Comparison of ENCODE assay signal across 19 mouse cellular contexts in genomic region chr10:90770403-90770955, GRCm38 (mm10).
DNase-seq lines count a peak whose midpoint lies in the region; ATAC-seq lines count a peak whose summit lies in the region.
"Had no signal": no experiment of that assay in that cellular context is flagged by ENCODE, and none has a peak within 500 bp of the region (broad histone marks: within the 10 kb centered on the region; RNA-seq: fewer than 3 reads in every experiment).

No protein-coding gene starts in this region.

- H3K27me3 ChIP-seq in hindbrain, embryonic 13.5 days: no peaks in the 10 kb centered on the region
- H3K27me3 ChIP-seq in hindbrain, embryonic 10.5 days (ENCODE audit: insufficient read depth, poor library complexity, severe bottlenecking): peaks cover 8% of the 10 kb centered on the region; the same call in 1 of the 2 replicates
- no peaks in the 10 kb centered on the region for H3K27me3 ChIP-seq in midbrain, embryonic 13.5 days
- H3K27me3 ChIP-seq: neural tube, embryonic 12.5 days had no signal

- ATAC-seq in hindbrain, embryonic 13.5 days (ENCODE audit: low FRiP score): 0 out of 2 replicates have a peak, but pooled peaks have one; percentile 36
- ATAC-seq in midbrain, embryonic 13.5 days: no peak
- ATAC-seq: activated CD4-positive, CD25-positive, alpha-beta regulatory T cell, adult 4 months had no signal

- no peak overlapping the region for H3K4me2 ChIP-seq in hindbrain, embryonic 13.5 days
- H3K4me2 ChIP-seq in midbrain, embryonic 13.5 days (replicated peaks): no peak overlapping the region
- H3K4me2 ChIP-seq: liver, embryonic 11.5 days; lung, embryonic 15.5 days had no signal

- peaks cover 32% of the 10 kb centered on the region for H3K4me1 ChIP-seq in hindbrain, embryonic 13.5 days (replicated peaks)
- H3K4me1 ChIP-seq in hindbrain, embryonic 10.5 days (replicated peaks): peaks cover 23% of the 10 kb centered on the region
- H3K4me1 ChIP-seq in midbrain, embryonic 13.5 days (replicated peaks): peaks cover 23% of the 10 kb centered on the region
- H3K4me1 ChIP-seq: lung, embryonic 15.5 days had no signal

- no peaks in the 10 kb centered on the region for H3K9me3 ChIP-seq in hindbrain, embryonic 13.5 days
- H3K9me3 ChIP-seq in hindbrain, embryonic 10.5 days: no peaks in the 10 kb centered on the region
- no peaks in the 10 kb centered on the region for H3K9me3 ChIP-seq in midbrain, embryonic 13.5 days
- H3K9me3 ChIP-seq: limb, embryonic 10.5 days; lung, embryonic 15.5 days; neural tube, embryonic 12.5 days had no signal

- no peak for DNase-seq in hindbrain, embryonic 10.5 days (ENCODE audit: low spot score)
- DNase-seq in retina, postnatal 1 day: peak; percentile 14
- DNase-seq in retina, embryonic 14.5 days (ENCODE audit: low spot score): no peak
- no peak for DNase-seq in ovary, postnatal 14 days (ENCODE audit: low spot score)
- DNase-seq in urinary bladder, postnatal 25 days (ENCODE audit: low spot score): no peak
- DNase-seq: adrenal gland, postnatal 36 days; B cell, adult 2 months; cerebellum, adult 9-11 months; gastrocnemius, postnatal 14 days; kidney, adult 8-10 months; kidney, postnatal 36 days had no signal

- H3K9ac ChIP-seq in hindbrain, embryonic 13.5 days: no peak overlapping the region
- no peak overlapping the region for H3K9ac ChIP-seq in midbrain, embryonic 13.5 days (replicated peaks)
- H3K9ac ChIP-seq: lung, embryonic 15.5 days; neural tube, embryonic 12.5 days had no signal

- no peak overlapping the region for H3K4me3 ChIP-seq in hindbrain, embryonic 13.5 days
- H3K4me3 ChIP-seq in hindbrain, embryonic 10.5 days: no peak overlapping the region
- H3K4me3 ChIP-seq in midbrain, embryonic 13.5 days (replicated peaks): no peak overlapping the region
- H3K4me3 ChIP-seq: limb, embryonic 10.5 days; lung, embryonic 15.5 days; neural tube, embryonic 12.5 days had no signal

- 25% methylated on average over 11 of the region's 11 CpGs for WGBS in hindbrain, embryonic 13.5 days
- WGBS in hindbrain, embryonic 10.5 days: 28% methylated on average over 11 of the region's 11 CpGs
- 27% methylated on average over 11 of the region's 11 CpGs for WGBS in midbrain, embryonic 13.5 days

- H3K36me3 ChIP-seq in hindbrain, embryonic 13.5 days: no peaks in the 10 kb centered on the region
- H3K36me3 ChIP-seq in hindbrain, embryonic 10.5 days: no peaks in the 10 kb centered on the region
- H3K36me3 ChIP-seq in midbrain, embryonic 13.5 days: no peaks in the 10 kb centered on the region
- H3K36me3 ChIP-seq: limb, embryonic 10.5 days; lung, embryonic 15.5 days; neural tube, embryonic 12.5 days had no signal

- peak overlapping the region; percentile 35 for H3K27ac ChIP-seq in hindbrain, embryonic 13.5 days
- H3K27ac ChIP-seq in hindbrain, embryonic 10.5 days: no peak overlapping the region
- 0 out of 2 replicates have a peak overlapping the region, but pooled peaks have one; percentile 16 for H3K27ac ChIP-seq in midbrain, embryonic 13.5 days
- H3K27ac ChIP-seq: limb, embryonic 10.5 days; lung, embryonic 15.5 days; macrophage; neural tube, embryonic 12.5 days had no signal
